Mouse (Mus musculus) heart, adult 2 months (tissue): Measurements from ENCODE around the gene Tex11. TPM values are rescaled to one million over a fixed set of nuclear protein-coding genes. Genes with fewer than 3 reads are reported as not detected.

Source experiments
- DNase-seq, 2 experiments: peaks; one replicate each; pipeline ENCODE4 v3.0.0; 2021
- H3K27ac ChIP-seq: fragments of 200-600 bp; 2 replicates; pipeline ENCODE4 v1.8.1; 2022
- H3K27me3 ChIP-seq: fragments of 200-500 bp; 2 replicates; pipeline ENCODE4 v1.6.1; 2012; ENCODE audit warnings: mild to moderate bottlenecking, low read length, inconsistent platforms, mixed read lengths; ENCODE audit not compliant: control insufficient read depth, insufficient read depth
- H3K36me3 ChIP-seq: fragments of 200-500 bp; 2 replicates; pipeline ENCODE4 v1.6.1; 2012; ENCODE audit warnings: low read length, inconsistent platforms; ENCODE audit not compliant: control insufficient read depth, insufficient read depth
- H3K4me1 ChIP-seq: fragments of 200-500 bp; 2 replicates; pipeline ENCODE4 v1.6.1; 2011; ENCODE audit warnings: low read length; ENCODE audit not compliant: control insufficient read depth, insufficient read depth
- H3K4me3 ChIP-seq: fragments of 200-600 bp; 2 replicates; pipeline ENCODE4 v1.8.1; 2022
- H3K79me2 ChIP-seq: fragments of 200-500 bp; replicated peaks from 2 replicates; pipeline ENCODE4 v1.6.1; 2012; ENCODE audit warnings: mild to moderate bottlenecking, inconsistent platforms, low read length, moderate library complexity, mixed read lengths; ENCODE audit not compliant: control insufficient read depth, insufficient read depth
- H3K9ac ChIP-seq: fragments of 200-500 bp; 2 replicates; pipeline ENCODE4 v1.6.1; 2012; ENCODE audit warnings: low read depth, mild to moderate bottlenecking, control low read depth, inconsistent platforms, low read length, mixed read lengths
- CTCF ChIP-seq: fragments of 200-600 bp; IDR thresholded peaks from 2 replicates; pipeline ENCODE4 v1.8.1; 2022; ENCODE audit warnings: antibody characterized with exemption, mild to moderate bottlenecking, moderate library complexity
- EP300 ChIP-seq: fragments of 200-500 bp; IDR thresholded peaks from 2 replicates; pipeline ENCODE4 v1.6.1; 2011; ENCODE audit warnings: low read depth, low read length, control low read depth; ENCODE audit not compliant: insufficient read depth
- POLR2A ChIP-seq: fragments of 200-500 bp; IDR thresholded peaks from 2 replicates; pipeline ENCODE4 v1.6.1; 2011; ENCODE audit warnings: mild to moderate bottlenecking, low read depth, low read length, control low read depth; ENCODE audit not compliant: insufficient read depth
- WGBS: fragments of 180-500 bp; shearing (Covaris S2); methylation state at CpG from one replicate; pipeline ENCODE4 v1.1.7; 2018; 5-methylcytosine and 5-hydroxymethylcytosine counted together
- intact Hi-C: fragments of 180-260 bp; cut with DNase I; formaldehyde crosslinking; loops from one replicate; pipeline ENCODE4 v1.15.1; 2025
- polyA plus RNA-seq: library from polyadenylated mRNA; depleted of rRNA; stranded (reverse); fragments of >200 nt; gene quantifications from 2 replicates; pipeline ENCODE4 v1.2.3, GENCODE M21; 2012
- total RNA-seq, 2 experiments: library from RNA; stranded (reverse); gene quantifications; 2 replicates each; pipeline ENCODE4 v1.2.3; 2021

Tex11 gene
- total and polyA plus RNA-seq, 3 experiments, result 0.10 to 0.34 TPM; not detected in 1

DNA sequence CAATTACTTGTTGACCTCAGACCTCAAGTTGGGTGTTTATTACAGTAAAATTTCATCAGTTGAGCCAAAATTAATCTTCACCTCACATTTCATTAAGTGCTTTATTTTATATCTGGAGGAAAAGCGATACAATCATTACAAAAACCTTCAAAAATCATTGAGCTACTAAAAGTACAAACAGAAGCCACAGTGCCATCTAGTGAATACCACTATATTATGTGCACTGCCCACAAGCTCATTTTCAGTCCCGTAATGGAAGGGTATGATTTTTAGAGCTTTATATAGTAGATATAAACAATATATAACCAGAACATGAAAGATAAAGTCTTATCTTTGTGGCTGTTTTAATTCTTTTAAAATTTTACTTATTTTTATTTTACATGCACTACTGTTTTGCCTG, 115.8 kb downstream of the Tex11 start:
- intact Hi-C loops, result no loop called here
- 23% methylated on average over 2 of the region's 2 CpGs for WGBS
- Histone ChIP-seq H3K9ac (no peak overlapping the region), H3K36me3 (no peaks in the 10 kb centered on the region), H3K79me2 (no peaks in the 10 kb centered on the region), H3K27ac (no peak overlapping the region), H3K4me3 (no peak overlapping the region), H3K27me3 (no peaks in the 10 kb centered on the region), H3K4me1 (no peaks in the 10 kb centered on the region)
- no peak for TF ChIP-seq EP300
- TF ChIP-seq CTCF, result peak; percentile 65
- no peak for DNase-seq

DNA sequence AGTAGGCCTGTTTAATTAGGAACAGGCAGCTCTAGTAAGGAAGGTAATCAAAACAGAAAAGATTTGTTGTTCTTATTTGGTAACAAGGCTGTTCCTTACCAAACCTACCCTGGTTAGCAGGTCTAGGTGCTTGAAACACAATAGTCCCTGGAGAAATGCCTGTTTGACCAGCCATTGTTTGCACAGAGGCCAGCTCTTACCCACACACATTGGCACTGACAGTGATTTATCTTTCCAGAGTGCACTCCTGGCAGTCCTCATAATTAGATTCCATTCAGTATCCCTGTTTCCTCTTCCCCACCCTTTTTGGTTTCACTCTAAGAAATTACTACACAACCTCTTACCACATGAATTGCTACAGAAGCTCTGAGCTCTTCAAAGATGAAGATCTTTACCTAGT, 220.3 kb downstream of the Tex11 start:
- Histone ChIP-seq H3K9ac (no peak overlapping the region), H3K4me3 (no peak overlapping the region), H3K4me1 (no peaks in the 10 kb centered on the region), H3K36me3 (no peaks in the 10 kb centered on the region), H3K27ac (no peak overlapping the region), H3K79me2 (no peaks in the 10 kb centered on the region), H3K27me3 (no peaks in the 10 kb centered on the region)
- no peak for DNase-seq
- TF ChIP-seq CTCF (no peak), EP300 (no peak), POLR2A (no peak)
- intact Hi-C loops, result no loop called here

DNA sequence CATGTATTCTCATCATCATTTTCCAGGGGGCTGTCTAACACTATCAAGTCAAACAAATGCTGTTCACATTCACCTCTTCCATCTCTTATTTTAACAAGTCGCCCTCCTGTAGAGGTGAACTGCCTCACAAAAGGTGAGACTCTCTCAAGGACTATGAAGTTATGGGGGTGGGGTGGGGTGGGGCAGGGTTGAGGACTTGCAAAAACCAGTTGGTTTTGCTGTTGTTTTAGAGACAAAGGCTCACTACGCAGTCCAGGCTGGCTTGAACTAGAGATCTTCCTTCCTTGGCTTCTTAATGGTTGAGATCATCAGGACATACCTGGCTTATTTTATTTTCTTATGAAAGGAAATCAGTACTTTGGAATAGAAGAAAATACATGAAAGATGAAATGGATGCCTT, 226.7 kb downstream of the Tex11 start:
- intact Hi-C loops, result no loop called here
- H3K27ac ChIP-seq, result no peak overlapping the region
- H3K27me3 ChIP-seq, result no peaks in the 10 kb centered on the region
- no peaks in the 10 kb centered on the region for H3K4me1 ChIP-seq
- no peak for DNase-seq
- WGBS, result 58% methylated on average over 2 of the region's 2 CpGs
- H3K4me3 ChIP-seq, result no peak overlapping the region
- H3K79me2 ChIP-seq, result no peaks in the 10 kb centered on the region
- TF ChIP-seq EP300 (no peak), CTCF (no peak), POLR2A (no peak)
- H3K9ac ChIP-seq, result no peak overlapping the region
- no peaks in the 10 kb centered on the region for H3K36me3 ChIP-seq

DNA sequence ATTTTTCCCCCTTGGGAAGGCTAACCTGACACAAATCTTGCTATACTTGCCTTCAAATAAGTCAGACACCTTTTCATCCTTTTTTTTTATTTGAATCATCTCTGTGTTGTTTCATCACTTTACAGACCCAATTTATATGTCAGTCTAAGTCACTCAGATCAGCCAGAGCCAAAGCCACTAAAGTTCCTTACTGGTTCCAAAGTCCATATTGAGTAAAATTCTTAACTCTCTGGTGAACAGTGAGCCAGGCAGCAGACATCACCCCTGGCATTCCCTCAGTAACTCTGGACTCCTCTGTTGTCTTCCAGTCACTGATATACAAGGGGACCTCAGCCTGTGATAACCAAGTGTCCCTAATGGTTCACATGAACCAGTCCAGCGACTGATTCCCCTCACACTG, 233.9 kb downstream of the Tex11 start:
- no peaks in the 10 kb centered on the region for H3K4me1 ChIP-seq
- H3K79me2 ChIP-seq, result no peaks in the 10 kb centered on the region
- H3K4me3 ChIP-seq, result no peak overlapping the region
- WGBS, result 50% methylated on average over 1 of the region's 1 CpGs
- DNase-seq, result no peak
- H3K9ac ChIP-seq, result no peak overlapping the region
- H3K27me3 ChIP-seq, result no peaks in the 10 kb centered on the region
- H3K36me3 ChIP-seq, result no peaks in the 10 kb centered on the region
- TF ChIP-seq EP300 (no peak), CTCF (no peak), POLR2A (no peak)
- intact Hi-C loops, result no loop called here
- H3K27ac ChIP-seq, result no peak overlapping the region

DNA sequence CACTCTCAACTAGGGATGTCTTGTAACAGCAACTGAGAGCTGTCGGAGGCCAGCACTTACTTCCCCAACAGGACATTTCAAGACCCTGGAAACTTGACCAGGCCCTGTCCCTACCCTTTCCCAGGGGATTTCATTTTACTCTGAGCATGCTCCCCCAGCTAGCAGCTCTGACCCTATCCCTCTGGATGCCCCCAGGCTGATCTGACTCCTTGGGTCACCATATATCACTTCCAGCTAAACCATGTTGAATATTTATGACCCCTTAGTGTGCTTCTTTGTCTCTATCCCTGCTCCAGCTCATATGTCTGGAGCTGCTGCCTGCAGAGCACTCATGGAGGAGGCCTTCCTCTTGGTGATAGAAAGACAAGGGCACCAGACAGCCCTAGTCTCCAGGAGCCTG, 238.3 kb downstream of the Tex11 start:
- H3K27ac ChIP-seq, result no peak overlapping the region
- H3K4me3 ChIP-seq, result no peak overlapping the region
- TF ChIP-seq CTCF, result no peak
- no peak for TF ChIP-seq EP300
- no peak for TF ChIP-seq POLR2A
- H3K9ac ChIP-seq, result no peak overlapping the region
- no peak for DNase-seq
- no peaks in the 10 kb centered on the region for H3K27me3 ChIP-seq
- H3K36me3 ChIP-seq, result no peaks in the 10 kb centered on the region
- no peaks in the 10 kb centered on the region for H3K79me2 ChIP-seq
- WGBS, result 72% methylated on average over 1 of the region's 1 CpGs
- intact Hi-C loops, result no loop called here
- no peaks in the 10 kb centered on the region for H3K4me1 ChIP-seq

DNA sequence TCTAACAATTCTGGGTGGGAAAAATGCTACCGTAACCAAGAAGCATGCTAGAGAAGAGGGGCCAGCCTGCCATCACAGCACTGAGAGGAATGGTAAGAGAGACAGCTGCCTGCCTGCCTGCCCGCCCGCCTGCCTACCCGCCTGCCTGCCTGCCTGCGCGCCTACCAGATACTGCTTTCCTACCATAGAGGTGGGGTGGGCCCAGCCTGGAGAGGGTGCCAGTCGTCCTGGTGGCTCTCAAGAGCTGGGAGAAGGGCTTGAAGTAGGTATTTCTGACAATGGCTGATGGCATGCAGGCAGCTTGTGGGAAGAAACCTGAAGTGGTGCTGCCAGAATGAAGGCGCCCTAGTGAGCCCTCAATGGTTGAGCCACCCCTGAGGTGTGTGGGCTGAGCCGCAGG, 240.8 kb downstream of the Tex11 start:
- intact Hi-C loops, result no loop called here
- Histone ChIP-seq H3K4me1 (no peaks in the 10 kb centered on the region), H3K79me2 (no peaks in the 10 kb centered on the region), H3K4me3 (no peak overlapping the region), H3K27me3 (no peaks in the 10 kb centered on the region), H3K27ac (no peak overlapping the region), H3K9ac (no peak overlapping the region), H3K36me3 (no peaks in the 10 kb centered on the region)
- TF ChIP-seq POLR2A, result no peak
- no peak for TF ChIP-seq EP300
- TF ChIP-seq CTCF, result no peak
- no peak for DNase-seq
- 84% methylated on average over 9 of the region's 9 CpGs for WGBS
